Mouse (Mus musculus): Measurements from ENCODE around the gene Icam5.
A peak's percentile ranks its signal among the peaks of the same experiment; 100 is the strongest.

Gene Icam5

DNA sequence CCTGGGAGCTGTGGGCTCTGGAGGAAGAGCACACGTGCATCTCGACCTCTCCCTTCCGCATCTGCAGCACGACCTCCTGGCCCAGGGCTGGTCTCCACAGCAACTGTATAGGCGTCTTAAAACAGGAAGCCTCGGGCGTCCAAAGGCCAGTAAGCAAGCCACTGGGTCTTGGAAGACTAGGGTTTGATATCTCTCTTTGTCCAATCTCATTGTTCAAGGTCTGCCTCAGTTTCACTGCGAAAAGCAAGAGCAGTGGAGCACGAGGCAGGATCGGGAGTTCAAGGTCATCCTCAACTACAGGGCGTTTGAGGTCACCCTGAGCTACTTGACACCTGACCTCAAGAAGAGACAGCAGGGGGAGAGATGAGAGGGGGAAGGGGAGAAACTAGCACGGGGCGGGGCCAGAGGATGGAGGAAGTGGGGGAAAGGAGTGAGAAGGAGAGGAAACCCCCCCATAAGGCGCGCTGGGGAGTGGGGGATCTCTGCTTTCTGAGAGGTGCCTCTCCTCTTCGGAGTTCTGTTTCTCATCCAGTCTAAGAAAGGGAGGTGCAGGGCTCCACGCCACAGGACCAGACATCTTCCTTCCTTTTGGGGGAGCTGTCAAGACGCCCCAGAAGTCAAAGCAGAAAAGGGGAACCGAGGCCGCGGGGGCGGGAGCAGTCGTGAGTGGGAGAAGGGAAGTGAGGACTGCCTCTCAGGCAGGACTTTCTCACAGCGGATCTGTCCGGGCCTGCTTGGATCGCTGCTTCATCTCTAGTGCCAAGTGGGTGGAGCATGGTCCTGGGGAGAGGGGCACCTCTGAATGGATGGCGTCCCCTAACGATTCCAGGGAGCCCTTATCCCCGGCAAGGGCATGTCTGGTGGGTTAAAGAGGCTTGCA is 16.9 kb upstream of the Icam5 start:
- DNase-seq (ENCODE audit: low spot score in 2 of 2): peak; percentile 77 to 87

DNA sequence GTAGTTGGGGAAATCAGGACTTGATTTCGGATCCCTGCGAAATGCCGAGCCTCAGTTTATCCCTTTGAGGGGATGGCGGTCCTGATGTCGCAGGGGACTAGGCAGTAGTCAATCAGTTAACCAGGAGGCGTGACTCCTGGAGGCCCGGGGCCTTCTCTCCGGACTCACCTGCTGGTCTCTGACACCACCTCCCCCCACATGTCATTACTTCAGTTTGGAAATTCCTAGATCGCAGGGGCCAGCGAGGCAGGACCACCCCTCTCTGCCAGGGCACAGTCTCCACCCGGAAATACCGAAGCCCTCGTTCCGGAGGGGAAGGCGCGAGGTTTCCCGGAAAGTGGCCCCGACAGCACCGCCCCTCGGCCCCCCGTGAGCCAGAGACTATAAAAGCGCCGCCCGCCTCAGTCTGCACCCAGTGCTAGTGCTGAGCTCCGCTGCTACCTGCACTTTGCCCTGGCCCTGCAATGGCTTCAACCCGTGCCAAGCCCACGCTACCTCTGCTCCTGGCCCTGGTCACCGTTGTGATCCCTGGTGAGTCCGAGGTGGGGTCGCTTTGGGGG is 16.2 kb upstream of the Icam5 start, which contains the start of gene Icam1:
Gene Icam1, plus strand, starts transcription at position 415 of the 560 bp plus-strand sequence.
- peak; percentile 77 to 89 for DNase-seq (ENCODE audit: low spot score in 2 of 2)

DNA sequence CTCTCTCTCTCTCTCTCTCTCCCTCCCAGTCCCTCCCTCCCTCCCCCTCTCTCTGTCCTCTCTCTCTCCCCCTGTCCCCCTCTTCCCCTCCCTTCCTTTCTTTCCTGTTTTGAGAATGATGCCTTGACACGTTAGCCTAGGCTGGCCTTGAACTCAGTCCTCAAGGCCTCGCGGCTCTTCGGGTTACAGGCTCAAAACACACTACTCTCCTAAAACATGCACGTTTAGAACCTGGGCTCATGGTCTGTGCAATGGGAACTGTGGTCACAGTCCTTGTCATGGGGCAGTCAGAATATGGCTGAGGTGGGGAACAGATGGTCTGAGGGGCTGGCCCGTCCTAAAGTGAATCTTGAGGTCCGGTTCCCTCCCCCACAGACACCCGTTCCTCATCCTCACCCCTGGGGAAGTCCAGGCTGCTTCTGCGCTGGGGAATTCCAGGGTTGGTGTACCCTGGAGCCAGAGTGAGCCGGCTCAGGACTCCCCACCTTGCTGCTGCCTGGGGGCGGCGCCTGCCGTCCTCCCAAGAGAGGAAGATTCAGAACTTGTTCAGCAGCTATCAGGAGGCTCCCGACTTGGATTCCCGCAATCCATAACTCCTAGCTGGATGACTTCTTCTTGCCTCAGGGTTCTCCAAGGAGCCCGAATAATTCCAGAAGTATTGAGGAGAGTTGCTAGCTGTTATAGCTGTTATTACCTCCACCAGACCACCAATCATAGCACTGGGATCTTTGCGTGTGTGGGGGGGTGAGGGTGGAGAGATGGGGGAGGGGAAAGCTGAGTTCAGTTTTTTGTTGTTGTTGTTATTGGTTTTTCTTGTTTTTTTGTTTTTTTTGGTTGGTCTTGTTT is 15.3 kb upstream of the Icam5 start:
- no peak for DNase-seq (ENCODE audit: low spot score in 2 of 2)

DNA sequence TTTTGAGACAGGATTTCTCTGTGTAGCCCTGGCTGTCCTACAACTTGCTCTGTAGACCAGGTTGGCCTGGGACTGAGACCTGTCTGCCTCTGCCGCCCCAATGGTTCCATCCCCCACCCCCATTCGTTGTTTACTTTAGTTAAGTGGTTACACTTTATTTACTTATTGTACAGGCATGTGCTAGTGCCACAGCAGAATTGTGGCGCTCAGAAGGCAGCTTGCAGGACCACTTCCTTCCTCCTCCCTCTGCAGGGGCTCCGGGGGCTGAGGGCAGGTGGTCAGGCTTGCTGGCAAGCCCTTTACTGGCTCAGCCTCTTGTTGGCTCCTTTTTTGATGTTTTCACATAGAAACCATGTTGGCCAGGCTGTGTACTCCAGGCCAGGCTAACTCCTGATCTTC is 14.7 kb upstream of the Icam5 start:
- no peak for DNase-seq (ENCODE audit: low spot score in 2 of 2)

DNA sequence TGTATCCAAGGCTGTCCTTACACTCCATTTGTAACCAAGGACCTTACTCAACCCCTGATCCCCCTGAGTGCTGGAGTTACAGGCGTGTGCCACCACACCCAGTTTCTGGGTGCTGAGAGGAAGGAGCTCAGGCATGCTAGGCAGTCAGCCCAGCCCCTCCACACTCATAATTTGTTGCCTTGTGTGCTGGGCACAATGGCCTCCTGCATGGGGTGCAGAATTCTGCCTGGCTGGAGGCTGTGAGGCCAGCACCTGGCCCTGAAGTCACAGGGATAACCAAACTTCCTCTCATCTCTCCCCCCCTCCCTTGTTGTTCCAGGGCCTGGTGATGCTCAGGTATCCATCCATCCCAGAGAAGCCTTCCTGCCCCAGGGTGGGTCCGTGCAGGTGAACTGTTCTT is 13.3 kb upstream of the Icam5 start:
- no peak for DNase-seq (ENCODE audit: low spot score in 2 of 2)

DNA sequence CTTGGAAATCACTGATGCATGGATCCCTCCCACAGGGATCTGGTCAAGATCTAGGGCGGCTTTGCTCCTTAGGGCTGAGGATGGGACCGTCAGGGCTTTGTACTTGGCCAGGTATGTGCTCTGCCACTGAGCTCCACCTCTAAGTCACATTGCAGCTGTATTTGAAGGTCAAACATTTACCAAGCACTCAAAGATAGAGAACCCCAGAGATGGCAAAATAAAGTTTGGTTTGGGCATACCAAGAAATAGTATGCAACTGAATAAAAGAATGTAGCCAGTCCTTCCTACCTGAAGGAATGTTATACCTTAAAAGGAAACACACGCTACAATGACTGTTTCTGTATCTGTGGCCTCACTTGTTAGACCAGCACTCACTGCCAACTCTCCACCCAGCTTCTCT is 10.5 kb upstream of the Icam5 start:
- DNase-seq (ENCODE audit: low spot score in 2 of 2): no peak

DNA sequence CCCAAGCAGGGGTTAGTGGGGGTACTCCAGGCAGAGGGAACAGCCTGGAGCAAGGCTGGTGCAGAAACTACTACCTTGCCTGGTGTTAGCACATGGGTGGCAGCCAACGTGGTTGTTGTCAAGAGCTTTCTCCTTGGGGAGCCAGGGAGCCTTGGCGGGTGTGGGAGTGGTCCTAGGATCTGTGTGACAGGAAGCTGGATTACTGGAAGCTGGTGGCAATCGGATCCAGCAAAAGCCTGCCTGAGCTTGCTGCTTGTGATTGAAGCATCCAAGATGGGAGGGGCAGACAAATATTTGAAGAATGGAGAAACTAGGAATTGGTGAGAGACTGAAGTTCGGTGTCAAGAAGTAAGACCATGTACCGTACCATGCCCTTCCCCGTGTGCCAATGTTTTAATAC is 9.6 kb upstream of the Icam5 start:
- DNase-seq (ENCODE audit: low spot score in 2 of 2): no peak

DNA sequence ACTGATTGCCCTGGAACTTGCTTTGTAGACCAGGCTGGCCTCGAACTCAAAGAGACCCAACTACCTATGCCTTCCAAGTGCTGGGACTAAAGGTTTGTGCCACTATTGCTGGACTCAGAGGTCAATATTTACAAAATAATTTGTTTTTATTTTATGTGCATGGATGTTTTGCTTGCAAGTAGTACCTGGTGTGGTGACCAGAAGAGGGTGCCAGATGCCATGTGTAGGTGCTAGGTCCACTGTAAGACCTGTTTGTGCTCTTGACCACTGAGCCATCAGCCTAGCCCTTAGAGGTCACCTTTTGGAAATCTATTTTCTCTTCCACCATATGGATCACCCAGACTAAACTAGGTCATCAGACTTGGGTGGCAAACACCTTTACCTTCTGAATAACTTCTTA is 9.1 kb upstream of the Icam5 start:
- no peak for DNase-seq (ENCODE audit: low spot score in 2 of 2)

DNA sequence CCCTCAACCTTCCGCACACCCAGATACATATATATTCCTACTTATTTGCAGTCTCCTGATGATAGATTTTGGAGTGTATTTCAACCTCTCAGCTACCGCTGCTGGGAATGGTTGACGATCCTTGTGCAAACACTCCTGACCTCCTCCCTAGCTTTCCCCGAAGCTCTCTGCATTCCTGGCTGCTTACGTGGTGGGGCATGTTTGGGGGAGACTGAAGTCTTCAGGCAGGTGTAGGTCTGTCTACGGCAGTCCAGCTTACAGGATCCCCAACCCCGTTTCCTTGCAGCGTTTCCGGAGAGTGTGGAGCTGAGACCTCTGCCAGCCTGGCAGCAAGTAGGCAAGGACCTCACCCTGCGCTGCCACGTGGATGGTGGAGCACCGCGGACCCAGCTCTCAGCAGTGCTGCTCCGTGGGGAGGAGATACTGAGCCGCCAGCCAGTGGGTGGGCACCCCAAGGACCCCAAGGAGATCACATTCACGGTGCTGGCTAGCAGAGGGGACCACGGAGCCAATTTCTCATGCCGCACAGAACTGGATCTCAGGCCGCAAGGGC is 6.5 kb upstream of the Icam5 start:
- DNase-seq (ENCODE audit: low spot score in 2 of 2): no peak

DNA sequence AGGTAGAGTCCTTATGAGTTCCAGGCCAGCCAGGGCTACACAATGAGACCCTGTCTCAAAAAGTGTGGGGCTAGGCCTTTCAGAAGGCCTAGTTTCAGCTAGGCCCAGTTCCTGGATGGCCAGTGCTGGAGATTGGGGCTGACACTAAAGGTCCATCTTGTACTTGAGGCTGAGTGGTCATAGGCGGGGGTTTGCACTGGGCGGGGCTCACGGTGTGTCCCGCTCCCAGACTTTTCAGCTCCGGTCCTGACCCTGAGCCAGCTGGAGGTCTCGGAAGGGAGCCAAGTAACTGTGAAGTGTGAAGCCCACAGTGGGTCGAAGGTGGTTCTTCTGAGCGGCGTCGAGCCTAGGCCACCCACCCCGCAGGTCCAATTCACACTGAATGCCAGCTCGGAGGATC is 5.0 kb upstream of the Icam5 start:
- no peak for DNase-seq (ENCODE audit: low spot score in 2 of 2)

DNA sequence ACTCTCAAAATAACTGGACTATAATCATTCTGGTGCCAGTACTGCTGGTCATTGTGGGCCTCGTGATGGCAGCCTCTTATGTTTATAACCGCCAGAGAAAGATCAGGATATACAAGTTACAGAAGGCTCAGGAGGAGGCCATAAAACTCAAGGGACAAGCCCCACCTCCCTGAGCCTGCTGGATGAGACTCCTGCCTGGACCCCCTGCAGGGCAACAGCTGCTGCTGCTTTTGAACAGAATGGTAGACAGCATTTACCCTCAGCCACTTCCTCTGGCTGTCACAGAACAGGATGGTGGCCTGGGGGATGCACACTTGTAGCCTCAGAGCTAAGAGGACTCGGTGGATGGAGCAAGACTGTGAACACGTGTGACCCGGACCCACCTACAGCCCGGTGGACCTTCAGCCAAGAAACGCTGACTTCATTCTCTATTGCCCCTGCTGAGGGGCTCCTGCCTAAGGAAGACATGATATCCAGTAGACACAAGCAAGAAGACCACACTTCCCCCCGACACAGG is 4.0 kb upstream of the Icam5 start:
- no peak for DNase-seq (ENCODE audit: low spot score in 2 of 2)

DNA sequence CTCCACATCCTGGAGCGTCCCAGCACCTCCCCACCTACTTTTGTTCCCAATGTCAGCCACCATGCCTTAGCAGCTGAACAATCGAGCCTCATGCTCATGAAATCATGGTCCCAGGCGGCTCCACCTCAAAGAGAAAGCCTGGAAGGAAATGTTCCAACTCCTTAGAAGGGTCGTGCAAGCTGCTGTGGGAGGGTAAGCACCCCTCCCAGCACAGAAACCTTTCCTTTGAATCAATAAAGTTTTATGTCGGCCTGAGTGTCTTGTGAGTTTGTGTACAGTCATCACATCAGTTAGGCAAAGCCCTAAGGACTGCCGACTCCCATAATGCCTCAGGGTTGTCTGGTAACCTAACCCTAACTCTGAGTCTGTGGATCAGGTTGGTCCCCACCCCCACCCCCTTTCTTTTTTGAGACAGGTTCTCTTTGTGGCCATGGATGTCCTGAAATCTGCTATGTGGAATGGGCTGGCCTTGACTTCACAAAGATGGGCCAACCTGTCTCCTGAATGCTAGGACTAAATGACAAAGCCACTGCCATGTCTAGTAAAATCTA is 3.2 kb upstream of the Icam5 start:
- DNase-seq (ENCODE audit: low spot score in 2 of 2): no peak

DNA sequence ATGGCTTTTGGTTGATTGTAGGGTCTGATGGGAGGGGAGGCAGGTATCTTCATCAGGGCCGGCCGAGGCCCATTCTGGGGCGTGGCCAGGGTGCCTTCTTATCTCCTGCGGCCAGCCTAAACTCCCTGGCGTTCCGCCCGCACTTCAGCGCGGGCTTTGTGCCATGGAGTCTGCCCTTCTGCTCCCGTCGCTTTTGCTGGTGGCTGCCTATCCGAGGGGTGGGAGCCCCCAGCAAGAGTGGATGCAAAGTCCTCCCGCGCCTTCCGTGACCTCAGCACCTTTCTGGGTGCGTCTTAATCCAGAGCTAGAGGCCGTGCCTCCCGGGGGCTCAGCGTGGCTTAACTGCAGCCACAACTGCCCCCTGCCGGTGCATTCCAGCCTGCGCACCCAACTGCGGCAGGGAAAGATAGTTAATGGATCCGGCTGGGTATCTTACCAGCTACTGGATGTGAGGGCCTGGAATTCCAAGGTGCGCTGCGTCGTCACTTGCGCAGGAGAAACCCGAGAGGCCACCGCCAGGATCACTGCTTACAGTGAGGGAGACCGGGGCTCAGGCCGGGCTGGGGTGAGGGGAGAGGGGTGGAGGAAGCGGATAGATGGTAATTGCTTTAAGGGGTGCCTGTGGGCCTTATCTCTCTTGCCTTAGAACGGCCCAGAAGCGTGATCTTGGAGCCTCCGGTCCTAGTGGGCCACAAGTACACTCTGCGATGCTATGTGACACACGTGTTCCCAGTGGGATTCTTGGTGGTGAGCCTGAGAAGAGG is 2.4 kb upstream of the Icam5 start, which contains the start of gene Icam4:
Gene Icam4, plus strand, starts transcription at position 83 of the 764 bp plus-strand sequence.
- DNase-seq (ENCODE audit: low spot score in 2 of 2): peak; percentile 89 to 95

DNA sequence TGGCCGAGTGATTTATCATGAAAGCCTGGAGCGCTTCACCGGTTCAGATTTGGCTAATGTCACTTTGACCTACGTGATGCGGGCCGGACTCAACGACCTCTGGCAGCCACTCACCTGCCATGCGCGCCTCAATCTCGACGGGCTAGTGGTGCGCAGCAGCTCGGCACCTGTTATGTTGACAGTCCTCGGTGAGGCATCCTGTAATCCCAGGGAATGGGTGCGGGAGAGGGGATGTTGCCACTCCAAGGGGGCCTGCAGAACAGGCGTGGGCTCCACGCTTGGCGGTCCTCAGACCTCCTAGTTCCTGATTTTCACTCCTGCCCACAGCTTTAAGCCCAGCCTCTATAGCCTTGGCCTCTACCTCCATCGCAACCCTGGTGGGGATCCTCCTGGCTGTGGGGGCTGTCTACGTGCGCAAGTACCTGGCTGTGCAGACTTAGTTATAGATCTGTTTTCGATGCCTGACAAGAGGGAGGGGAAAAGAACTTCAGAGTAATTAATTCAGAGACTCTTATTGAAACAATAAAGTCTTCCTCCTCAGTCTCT is 1.7 kb upstream of the Icam5 start:
- peak; percentile 44 to 80 for DNase-seq (ENCODE audit: low spot score in 2 of 2)

DNA sequence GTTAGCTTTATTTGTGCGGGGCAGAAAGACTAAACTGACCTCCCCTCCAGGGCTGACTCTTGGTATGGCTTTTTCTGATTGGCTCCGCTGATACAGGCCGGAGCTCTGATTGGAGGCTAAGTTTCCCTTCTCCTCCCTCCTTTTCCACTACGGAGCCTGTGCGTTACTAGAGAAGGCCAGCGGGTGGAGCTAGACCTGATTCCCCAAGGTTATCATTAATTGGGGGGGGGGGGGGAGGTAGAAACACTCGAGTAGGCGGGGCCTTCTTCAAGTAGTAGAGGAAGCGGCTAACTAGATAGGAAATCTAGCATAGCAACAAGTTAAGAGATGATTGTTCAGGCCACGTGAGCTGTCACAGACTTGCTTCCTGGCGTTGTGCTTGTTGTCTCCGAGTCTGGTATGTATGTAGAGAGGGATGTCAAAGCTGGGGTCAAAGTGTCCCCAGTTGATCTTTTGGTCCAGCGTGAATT is 1.1 kb upstream of the Icam5 start:
- DNase-seq (ENCODE audit: low spot score in 2 of 2): peak; percentile 92 to 93

DNA sequence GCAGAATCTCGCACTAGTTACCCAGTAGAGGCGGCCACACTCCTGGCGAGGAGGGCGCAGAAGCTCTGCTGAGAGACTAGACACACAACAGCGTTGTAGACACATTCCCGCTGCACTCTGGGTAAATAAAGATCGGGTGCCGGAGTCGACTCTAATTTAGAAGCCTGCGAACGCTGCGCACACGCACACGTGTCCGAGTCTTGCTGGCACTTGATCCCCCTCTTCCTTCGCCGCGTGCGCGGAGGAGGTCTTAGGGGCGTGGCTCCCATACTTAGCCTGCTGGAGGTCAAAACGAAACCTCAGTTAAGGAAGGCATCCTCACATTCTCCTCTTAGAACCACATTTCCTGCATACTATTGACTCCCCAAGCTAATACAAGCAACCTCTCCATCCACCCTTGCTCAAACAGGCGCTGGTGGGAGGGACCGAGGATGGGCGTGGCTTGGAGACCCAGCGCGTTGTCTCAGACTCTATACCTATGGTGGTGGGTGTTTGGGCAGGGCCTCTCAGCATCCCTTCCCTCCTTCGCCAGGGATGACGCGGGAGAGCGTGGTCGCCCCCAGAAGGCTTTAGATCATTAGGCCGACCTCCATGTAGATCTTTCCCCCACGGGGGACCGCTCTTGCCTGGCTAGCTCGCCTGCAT is 500 bp upstream of the Icam5 start:
- DNase-seq (ENCODE audit: low spot score in 2 of 2): peak in 1 of 2 experiments; percentile 65

DNA sequence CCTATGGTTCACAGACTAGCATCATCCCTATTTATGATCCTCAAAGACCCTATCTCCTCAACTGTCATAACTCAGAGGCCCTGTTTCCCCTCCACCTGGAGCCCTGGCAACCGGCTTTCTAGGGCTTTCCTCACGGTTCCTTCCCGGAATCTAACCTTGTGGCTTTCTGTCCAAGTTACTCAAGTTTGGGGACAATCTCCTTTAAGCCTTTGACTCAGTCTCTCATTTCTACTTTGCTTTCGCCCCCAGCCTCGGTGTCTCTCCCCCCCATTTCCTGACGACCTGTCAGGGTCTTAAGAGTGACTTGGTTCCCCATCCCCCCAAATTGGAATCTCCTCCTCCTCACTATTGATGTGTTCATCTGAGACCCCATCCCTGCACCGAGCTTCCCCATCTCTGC is 618 bp downstream of the Icam5 start:
- no peak for DNase-seq (ENCODE audit: low spot score in 2 of 2)

DNA sequence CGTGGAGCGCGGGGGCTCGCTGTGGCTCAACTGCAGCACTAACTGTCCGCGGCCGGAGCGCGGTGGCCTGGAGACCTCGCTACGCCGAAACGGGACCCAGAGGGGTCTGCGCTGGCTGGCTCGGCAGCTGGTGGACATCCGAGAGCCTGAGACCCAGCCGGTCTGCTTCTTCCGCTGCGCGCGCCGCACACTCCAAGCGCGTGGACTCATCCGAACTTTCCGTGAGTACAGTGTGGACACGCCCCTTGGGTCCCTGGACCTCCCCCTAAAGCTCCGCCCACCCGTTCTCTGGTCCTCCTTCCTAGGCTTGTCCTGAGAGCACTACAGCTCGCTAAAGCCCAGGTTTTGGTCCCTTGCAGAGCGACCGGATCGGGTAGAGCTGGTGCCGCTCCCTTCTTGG is 1.3 kb downstream of the Icam5 start:
- DNase-seq (ENCODE audit: low spot score in 2 of 2): peak; percentile 91 to 92

DNA sequence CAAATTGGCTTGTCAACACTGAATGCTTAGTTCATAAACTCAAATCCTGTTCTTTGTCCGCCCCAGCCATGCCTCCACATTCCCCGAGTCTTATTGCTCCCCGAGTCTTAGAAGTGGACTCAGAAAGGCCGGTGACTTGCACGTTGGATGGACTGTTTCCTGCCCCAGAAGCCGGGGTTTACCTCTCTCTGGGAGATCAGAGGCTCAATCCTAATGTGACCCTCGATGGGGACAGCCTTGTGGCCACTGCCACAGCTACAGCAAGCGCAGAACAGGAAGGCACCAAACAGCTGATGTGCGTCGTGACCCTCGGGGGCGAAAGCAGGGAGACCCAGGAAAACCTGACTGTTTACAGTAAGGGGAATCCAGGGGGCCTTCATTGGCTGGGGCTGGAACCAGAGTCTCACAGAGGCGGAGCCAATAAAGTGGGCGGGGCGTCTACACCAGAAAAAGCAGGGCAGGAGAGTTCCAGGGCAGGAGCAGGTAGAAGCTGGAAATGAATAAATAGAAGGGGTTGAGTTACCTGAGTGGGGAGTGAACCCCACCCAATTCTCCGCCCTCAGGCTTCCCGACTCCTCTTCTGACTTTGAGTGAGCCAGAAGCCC is 2.7 kb downstream of the Icam5 start:
- DNase-seq (ENCODE audit: low spot score in 2 of 2): no peak
